Mouse (Mus musculus) E14TG2a.4 (cell line): ENCODE measurements at regions not wholly inside any gene's neighbourhood (a gene's known extent, or its start where the extent isn't known, plus 50 kb on each side); places are given as distances from the start of the nearest gene placed in this dataset.

Experiments used
- CTCF ChIP-seq: conservative IDR thresholded peaks from 2 replicates; pipeline ENCODE4 v1.5.1; 2014; ENCODE audit warnings: low read length
- NANOG ChIP-seq: IDR thresholded peaks from 2 replicates; pipeline ENCODE4 v1.6.1; 2014; ENCODE audit warnings: borderline replicate concordance, low read length, mixed read lengths
- POU5F1 ChIP-seq: IDR thresholded peaks from 2 replicates; pipeline ENCODE4 v1.6.1; 2014; ENCODE audit warnings: low read length, borderline replicate concordance

DNA sequence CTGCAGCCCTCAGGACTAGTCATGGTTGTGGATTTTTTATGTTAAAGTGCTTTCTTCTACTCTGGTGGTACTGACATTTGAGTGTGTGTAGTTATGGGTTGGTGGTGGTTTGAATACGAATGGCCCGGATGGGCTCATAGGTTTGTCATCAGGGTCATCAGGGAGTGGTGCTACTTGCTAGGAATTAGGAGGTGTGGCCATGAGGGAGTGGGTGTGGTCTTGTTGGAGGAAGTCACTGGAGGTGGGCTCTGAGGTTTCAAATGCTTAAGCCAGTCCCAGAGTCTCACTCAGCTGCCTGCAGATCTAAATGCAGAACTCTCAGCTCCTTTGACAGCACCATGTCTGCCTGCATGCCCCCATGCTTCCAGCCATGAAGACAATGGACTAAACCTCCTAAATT is 76.8 kb downstream of the Gm11011 start:
- TF ChIP-seq CTCF (no peak), POU5F1 (no peak), NANOG (no peak)
